Mouse (Mus musculus): ENCODE results near the gene Ptchd4.

The Ptchd4 gene

DNA sequence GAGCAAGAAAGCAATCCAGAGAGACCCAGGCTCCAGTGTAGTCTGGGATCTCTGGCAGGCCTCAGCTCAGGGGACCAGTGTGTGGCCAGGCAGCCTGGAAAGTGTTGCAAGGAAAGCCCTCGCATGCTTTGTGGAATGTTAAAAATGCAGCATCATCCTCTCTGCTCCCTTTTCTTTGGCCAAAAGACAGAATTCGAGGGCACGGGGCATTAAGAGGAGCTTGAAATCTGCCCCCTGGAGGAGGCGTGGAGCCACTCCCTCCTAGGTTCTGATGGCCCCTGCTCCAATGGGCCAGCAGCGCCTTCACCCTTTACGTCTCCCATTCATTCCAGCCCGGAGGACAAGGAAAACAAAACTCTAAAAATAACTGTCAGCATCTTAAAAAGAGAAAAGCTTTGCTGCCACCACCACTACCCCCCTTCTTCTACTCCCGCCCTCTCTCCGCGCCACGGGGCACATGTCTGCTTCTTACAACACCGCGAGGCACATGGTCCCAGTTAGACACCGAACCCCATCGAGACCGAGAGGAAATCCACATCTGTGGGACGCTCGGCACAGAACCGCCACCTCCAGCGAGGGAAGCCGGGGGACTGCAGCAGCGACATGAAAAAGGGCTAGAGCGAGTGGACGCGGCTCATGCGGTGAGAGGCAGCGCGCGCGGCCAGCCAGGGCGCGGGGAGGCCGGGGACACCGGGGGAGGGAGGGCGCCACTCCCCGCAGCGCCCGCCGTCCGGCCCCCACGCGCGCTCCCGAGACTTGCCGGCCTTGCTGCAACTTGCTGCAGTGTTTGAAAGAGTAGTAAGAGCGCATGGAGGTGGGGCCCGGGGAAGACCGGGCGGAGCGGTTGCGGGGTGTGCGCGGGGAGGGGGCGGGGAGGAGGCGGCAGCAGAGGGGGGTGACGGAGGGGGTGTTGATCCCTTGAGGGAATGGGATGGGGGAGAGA is at the start of gene Ptchd4:
Ptchd4 (plus strand) TSS at position 279 of the 943 bp plus-strand sequence.
- DNase-seq (ENCODE audit: low spot score in 2 of 2): peak in 1 of 2 experiments; percentile 54

DNA sequence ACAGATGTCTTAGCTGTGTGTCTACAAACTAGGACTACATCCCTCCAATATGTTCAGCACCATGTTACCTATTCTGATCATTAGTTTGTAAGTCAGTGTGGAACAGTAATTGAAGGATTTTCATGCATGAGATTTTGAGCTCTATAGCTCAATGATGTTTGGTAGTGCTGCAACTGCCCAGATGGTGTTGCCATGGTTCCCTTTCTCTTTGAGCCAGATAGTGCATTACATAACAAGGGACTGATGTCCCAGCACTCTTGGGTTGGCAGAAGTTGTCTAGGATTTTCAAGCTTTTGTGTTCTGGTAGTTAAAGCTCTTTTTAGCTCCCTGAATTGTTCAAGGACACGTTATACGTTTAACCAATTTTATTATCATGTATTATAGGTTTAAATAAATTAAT is 38.9 kb upstream of the Ptchd4 start:
- DNase-seq (ENCODE audit: low spot score in 2 of 2): peak in 1 of 2 experiments; percentile 13

DNA sequence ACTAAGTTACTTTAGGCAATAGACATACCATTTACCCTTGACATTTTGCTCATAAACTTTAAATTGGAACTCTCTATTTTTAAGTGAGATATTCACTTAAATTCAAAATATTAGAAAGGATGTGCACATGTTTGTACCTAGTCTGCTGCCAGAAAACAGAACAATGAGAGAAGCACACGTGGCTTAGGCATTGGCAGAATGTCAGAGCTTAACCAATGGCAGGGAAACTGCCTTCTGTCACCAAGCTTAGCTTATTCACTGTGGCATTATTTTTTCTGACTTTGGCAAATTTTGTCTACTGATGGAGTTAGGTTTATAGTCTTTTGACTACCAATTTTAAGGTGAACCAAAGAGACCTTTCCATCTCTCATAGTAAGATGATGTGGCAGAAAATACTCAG is 31.4 kb upstream of the Ptchd4 start:
- DNase-seq (ENCODE audit: low spot score in 2 of 2): no peak

DNA sequence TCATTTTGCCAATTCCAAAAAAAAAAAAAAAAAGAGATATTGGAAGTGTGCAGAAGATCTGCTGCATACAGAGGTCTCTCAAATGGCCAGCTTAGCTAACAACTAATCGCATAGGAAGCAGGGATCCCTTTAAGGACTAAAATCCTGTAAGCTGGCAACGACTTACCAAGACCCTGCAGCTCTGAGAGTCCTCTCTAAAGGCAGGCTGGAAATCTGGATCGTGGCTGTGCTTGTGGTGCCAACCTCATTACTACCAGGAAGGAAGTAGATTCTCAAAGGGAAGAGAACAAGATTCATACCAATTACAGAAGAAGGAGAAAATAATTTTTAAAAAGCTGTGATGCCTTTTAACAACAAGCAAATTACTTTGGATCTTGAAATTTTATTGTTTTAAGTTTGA is 29.5 kb upstream of the Ptchd4 start:
- no peak for DNase-seq (ENCODE audit: low spot score in 2 of 2)

DNA sequence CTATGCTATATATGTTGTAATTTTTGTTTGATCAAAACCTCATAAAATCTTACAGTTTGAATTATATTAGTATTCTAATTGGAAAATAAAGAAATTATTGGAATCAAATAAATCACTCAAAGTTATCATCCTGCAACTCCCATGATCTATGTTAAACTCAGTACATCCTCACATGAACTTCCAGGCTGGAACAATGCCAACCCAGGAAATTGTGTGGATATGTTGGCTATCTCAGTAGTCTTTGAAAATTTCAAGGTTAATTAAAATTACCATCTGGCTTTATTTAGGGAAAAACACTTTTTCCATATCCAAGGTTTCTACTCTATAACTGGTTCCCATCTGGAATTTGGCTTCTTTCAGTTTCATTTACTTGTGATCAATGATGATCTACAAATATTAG is 25.4 kb upstream of the Ptchd4 start:
- DNase-seq (ENCODE audit: low spot score in 2 of 2): no peak

DNA sequence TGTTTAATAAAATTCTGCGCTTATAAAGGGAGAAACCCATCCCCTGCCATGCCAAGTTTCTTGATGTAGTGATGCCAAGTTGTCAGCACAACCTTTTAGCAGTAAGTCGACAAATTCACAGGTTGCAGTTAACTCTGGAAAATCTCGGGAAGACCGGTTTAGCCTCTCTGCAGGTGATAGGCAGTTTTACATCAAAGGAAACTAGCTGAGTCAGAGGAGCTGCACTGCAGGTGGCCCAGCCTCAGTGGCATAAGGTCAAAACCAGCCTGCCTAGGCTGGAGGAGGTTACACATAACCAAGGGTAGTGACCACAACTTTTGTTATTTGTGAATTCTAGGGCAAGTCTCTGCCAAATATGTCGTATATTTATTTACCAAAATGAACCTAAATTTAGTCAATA is 24.0 kb upstream of the Ptchd4 start:
- DNase-seq (ENCODE audit: low spot score in 2 of 2): no peak

DNA sequence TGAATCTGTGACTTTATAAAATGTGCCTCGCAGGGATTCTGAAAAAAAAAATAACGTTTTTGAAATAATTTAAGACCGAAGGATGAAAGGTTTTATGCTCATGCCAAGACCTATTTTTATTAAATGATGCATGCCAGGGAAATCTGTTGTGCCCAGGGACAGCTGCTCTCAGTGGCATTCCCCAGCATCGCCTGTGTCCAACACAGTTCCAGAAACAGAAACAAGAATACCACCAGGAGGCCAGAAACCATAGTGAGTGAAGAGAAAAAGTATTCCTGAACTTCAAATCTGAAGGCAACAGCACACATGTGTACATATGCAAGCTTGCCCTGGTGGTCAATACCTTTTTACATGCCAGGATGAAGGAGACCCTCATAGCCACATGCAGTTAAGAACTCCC is 17.8 kb upstream of the Ptchd4 start:
- DNase-seq (ENCODE audit: low spot score in 2 of 2): no peak

DNA sequence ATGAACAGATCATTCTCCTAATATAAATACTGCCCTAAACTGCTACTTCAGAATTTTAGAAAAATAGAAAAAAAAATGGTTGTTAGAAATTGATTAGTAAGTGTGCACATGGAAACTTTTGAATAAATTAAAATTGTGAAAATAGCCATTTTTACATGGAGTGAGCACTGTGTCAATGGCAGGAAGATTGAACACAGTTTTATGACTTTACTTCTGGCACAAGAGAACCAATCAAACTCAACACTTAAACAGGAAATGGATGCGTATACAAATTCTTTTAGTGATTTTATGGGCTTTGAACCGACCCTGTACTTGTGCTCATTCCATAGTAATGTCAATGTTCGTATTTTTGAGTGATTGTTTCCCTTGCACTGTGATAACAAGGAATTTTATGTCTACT is 16.1 kb upstream of the Ptchd4 start:
- DNase-seq (ENCODE audit: low spot score in 2 of 2): no peak

DNA sequence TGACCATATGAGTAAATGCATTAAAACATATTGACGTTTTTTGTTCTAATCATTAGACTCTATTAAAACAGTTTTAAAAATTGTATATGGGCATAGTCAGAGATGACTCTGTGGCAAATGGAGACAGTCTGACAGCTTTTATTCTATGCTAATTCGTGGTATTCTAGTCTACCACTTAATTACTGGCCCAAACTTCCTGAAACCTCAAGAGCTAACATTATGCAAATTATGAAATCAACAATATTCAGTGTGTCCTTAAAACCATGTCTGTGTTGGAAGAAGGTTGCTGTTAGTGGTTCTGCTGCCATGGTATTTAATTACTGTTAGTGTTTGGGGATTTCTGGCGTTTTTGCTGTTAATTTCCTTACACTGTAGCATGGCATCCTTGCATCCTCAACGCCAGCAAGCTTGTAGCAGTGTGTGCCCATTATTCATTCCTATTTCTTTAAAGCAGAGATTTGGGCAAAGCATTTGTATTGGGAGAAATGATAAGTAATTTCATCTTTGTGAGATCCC is 12.6 kb upstream of the Ptchd4 start:
- DNase-seq (ENCODE audit: low spot score in 2 of 2): no peak

DNA sequence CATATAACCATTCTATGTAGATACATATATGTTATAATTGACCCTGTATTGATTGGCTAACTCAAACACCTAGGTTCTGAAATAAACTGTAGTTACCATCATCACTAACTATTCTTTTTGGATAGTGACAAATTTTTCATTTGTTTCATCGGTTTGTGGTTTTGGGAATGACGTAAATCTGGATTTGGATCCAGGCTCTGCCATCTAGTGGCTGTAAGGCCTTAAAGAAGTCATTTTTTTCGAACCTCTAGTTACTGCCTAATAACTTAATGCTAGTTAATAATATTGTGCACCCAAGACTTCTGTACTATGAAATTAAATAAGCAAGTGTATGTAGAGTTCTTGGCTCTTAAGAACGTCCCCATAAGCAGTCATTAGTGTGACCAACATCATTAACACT is 11.5 kb upstream of the Ptchd4 start:
- no peak for DNase-seq (ENCODE audit: low spot score in 2 of 2)

DNA sequence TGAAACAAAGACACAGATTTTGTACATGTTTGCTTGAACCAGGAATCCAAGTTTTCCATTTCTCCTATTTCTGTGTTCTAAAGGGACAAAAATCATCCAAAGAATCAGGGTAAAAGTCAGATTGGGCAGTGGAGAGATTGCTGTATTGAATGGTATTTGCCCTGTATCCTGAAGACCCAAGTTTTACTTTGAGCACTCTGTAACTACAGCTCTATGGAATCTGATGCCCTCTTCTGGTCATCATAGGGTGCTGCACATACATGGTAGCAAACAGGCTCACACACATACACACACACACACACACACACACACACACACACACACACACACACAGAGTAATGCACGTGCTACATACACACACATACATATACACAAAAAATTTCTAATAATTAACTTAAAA is 8.7 kb upstream of the Ptchd4 start:
- DNase-seq (ENCODE audit: low spot score in 2 of 2): no peak

DNA sequence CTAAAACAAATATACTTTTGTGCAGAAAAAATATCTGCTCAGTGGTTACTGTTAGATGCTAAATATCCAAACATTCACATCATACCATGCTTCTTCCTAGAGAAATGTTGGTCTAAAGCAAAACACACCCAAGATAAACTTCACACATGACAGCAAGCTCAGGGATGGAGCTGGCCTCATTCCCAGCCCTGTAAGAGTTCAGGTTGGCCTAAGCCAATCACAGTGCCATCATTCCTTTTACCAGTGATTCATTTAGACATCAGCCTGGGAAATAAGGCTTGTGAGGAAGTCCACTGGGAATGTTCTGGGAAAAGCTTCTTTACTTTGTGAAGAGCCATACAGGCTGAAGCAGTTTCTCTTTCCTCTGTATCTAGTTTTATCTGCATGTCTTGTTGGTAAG is 5.6 kb upstream of the Ptchd4 start:
- no peak for DNase-seq (ENCODE audit: low spot score in 2 of 2)

DNA sequence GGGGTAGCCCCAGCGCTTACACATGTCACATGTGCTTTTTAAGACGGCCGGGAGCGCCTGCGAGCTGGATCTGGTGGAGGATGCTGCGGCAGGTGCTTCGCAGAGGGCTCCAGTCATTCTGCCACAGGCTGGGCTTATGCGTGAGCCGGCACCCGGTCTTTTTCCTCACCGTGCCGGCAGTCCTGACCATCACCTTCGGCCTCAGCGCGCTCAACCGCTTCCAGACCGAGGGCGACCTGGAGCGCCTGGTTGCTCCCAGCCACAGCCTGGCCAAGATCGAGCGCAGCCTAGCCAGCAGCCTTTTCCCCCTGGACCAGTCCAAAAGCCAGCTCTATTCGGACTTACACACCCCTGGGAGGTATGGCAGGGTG is 850 bp downstream of the Ptchd4 start:
- DNase-seq (ENCODE audit: low spot score in 2 of 2): peak in 1 of 2 experiments; percentile 30

DNA sequence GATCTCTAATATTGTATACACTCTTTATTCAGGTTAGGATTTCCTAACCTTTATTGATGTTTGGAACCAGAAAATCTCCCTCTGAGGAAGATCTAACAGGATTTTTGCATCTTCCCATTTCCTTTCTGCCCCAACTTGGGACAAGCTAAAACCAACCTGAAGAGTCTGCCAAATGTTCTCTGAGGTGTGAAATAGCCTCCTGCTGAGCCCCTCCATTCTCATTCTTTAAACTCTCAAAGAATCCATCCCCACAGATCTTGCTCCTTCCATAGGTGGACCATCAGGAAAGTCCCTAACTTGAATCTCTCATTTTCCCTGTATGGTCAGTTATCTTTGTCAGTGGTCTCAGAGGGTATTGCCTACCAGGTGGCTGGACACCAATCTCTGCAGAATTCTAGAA is 20.0 kb downstream of the Ptchd4 start:
- DNase-seq (ENCODE audit: low spot score in 2 of 2): no peak

DNA sequence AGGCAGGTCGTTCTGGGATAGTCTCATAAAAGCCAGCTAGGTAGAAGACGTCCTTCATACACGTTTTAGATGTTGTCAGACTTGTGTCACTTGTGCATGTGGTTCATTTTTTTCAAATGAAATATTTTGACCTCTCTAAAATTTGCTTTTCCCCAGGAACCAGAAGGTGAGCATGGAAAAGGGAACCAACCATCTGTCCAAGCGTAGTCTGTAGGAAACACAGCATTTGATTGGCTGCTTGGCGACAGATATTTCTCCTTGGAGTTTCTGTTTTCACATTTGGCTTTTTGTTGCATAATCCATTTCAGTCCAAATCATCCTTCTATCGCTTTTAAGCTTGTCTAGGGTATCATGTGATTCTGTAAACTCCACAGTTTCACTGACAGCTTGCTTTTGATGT is 20.8 kb downstream of the Ptchd4 start:
- DNase-seq (ENCODE audit: low spot score in 2 of 2): no peak

DNA sequence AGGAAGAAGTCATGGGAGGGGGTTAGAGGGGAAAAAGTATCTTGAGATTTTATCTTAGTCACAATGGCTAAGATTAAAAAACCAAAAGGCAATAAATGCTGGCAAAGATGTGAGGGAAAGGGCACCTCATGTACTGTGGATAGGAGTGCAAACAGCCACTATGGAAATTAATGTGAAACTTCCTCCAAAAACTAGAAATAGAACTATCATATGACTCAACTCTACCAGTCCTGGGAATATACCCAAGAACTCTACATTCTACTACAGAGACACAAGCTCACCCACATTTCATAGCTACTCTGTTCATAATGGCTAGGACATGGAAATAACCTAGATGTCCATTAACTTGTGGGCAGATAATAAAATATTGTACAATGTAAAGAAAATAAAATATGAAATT is 30.3 kb downstream of the Ptchd4 start:
- DNase-seq (ENCODE audit: low spot score in 2 of 2): no peak

DNA sequence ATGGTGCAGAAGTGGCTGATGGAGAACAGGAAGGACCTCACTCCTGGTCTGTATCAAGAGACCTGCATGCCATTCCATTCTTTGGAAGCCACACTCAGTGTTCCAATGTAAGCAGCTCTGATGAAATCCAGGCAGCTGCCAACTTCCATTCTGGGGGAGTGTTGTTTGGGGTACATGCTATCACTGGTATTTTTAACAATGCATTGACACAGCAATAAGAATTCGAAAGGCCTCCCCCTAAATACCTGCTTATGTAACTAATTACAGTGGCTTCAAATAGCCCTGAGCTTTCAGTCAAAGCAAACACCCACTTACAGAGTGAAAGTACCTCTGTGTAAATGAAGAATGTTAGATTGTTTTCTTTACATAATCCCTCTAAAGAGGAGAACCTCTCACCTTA is 42.7 kb downstream of the Ptchd4 start:
- peak; percentile 30 to 40 for DNase-seq (ENCODE audit: low spot score in 2 of 2)

DNA sequence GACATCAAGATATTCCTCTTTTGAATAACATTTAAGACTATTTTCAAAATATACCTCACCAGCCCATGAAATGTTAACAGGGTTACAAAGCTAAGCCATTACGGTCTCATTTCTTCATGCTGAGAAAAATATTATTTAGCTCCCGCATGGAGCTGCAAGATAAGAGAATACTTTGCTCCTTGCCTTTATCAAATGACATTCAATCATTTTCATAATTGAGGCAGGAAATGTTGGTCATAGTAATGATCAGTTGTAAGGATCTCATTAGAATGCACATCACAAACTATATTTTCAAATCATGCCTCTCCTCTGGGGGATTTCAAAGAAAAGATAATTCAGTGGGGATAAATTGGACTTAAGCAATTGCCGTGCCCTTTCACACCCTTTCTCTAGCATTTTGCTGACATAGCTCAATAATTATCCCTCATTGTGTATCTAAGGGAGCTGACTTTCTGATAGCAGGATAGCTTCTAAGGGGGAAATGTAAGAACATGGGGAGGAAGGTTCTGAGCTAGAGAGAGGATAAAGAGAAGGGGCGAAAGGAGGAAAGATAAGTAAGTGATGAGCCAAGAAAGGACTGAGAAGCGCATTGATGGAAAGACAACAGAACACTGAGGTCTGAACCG is 47.5 kb downstream of the Ptchd4 start:
- no peak for DNase-seq (ENCODE audit: low spot score in 2 of 2)

DNA sequence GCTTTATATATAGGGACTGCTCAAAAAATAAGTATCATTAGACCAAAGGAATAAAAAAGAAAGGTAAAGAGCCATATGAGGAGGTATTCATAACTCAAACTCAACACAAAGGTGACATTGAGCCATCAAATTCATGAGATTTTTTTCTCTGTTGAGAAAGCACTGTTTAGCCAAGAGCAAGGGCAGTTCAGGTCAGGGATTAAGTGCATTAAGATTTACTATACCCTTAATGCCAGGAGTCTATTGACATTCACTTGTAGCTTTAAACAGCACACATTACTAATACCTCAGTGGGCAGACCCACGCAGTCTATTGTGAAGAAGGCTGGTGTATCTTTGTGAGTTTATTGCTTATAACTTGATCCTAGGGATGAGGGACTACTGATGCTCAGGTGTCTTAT is 49.0 kb downstream of the Ptchd4 start:
- no peak for DNase-seq (ENCODE audit: low spot score in 2 of 2)

DNA sequence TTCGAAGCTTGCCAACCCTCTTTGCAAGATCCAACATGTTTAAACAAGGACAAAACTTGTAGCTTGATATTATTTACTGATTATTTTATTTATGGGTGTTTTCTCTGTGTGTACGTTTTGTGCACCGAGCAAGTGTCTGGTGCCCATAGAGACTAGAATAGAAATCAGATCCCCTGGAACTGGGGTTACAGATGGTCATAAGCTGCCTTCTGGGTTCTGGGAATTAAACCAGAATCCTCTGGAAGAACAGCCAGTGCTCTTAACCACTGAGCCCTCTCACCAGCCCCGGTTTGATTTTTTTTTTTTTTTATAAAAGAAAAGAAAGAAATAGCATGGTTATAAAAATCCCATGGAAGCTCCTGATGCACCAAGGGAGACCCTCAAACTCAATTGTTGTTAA is 59.1 kb downstream of the Ptchd4 start:
- DNase-seq (ENCODE audit: low spot score in 2 of 2): no peak

DNA sequence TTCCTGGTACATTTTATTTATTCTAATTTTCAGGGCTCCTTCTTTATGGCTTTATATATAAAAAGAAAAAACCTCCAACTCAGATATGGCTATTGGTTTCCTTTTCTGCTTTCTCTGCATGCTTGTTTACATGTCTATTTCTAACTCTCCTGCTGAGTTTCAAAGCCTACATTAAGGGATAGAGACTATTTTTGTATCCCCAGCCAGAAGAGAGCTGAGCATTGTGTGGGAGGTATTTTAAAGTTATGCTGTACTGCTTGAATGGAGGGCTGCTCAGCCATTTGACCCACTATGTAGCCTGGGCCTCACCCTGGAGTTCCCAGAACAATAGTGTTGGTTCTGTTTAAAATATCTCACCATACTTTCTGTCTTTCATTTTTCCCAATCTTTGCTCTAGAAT is 77.3 kb downstream of the Ptchd4 start:
- peak in 1 of 2 experiments; percentile 9 for DNase-seq (ENCODE audit: low spot score in 2 of 2)

DNA sequence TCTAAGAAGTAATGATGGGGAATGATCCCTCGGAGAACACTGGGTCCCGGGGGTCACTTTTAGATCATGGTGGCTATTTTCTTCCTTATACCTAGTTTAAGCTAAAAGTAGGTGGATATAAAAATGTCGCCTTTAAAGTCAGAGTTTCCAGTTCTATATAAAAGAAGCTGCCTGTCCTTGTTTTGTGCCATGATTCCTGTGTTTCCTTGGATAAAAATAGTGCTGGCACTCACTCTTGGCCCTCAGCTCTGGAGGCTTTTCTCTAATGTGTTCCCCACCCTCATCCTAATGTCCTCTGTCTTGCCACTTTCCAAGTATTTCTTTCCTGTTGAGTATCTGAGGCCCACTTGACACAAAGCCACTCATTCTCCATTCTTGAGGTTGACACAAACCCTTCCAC is 79.6 kb downstream of the Ptchd4 start:
- no peak for DNase-seq (ENCODE audit: low spot score in 2 of 2)

DNA sequence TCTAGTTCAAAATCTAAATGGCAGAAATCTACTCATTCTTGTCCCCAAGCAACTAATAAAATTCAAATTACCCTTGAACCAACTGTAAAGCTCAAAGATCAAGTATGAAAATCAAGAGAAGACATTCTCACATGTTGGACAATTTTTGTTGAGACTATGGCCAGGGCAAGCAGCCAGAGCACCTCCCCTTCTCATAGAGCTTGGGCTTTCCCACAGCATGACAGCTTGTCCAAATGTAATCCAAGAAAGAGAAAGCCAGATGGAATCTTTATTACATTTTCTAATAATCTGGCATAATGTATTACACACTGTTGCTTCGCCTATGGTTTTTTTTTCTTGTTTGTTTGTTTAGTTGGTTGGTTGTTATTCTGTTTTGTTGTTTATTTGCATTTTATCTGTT is 102.7 kb downstream of the Ptchd4 start:
- DNase-seq (ENCODE audit: low spot score in 2 of 2): no peak
